Mouse (Mus musculus) cortical plate, adult 2 months (tissue): ENCODE measurements around the gene Gm44805. TPM values are rescaled to one million over a fixed set of nuclear protein-coding genes. Genes with fewer than 3 reads are reported as not detected.

Experiments
- H3K27ac ChIP-seq: fragments of 200-500 bp; 2 replicates; pipeline ENCODE4 v1.5.1; 2012; ENCODE audit warnings: low read length, control low read depth, inconsistent platforms; ENCODE audit not compliant: insufficient read depth
- H3K4me1 ChIP-seq: fragments of 200-500 bp; 2 replicates; pipeline ENCODE4 v1.6.1; 2011; ENCODE audit warnings: low read length; ENCODE audit not compliant: control insufficient read depth, insufficient read depth
- H3K4me3 ChIP-seq: fragments of 200-500 bp; 2 replicates; pipeline ENCODE4 v1.5.1; 2011; ENCODE audit warnings: mild to moderate bottlenecking, low read length, control low read depth; ENCODE audit not compliant: insufficient read depth
- CTCF ChIP-seq: fragments of 200-500 bp; IDR thresholded peaks from 2 replicates; pipeline ENCODE4 v1.5.1; 2011; ENCODE audit warnings: mild to moderate bottlenecking, control low read depth, low read length; ENCODE audit not compliant: insufficient read depth; ENCODE audit errors: extremely low read depth
- POLR2A ChIP-seq: fragments of 200-500 bp; IDR thresholded peaks from 2 replicates; pipeline ENCODE4 v1.6.1; 2011; ENCODE audit warnings: mild to moderate bottlenecking, low read length, control low read depth; ENCODE audit not compliant: insufficient read depth; ENCODE audit errors: extremely low read depth
- polyA plus RNA-seq: library from polyadenylated mRNA; depleted of rRNA; stranded (reverse); fragments of >200 nt; gene quantifications from 2 replicates; pipeline ENCODE4 v1.2.3, GENCODE M21; 2012

Gene Gm44805
- polyA plus RNA-seq, 1 experiment = not detected

GRCm38 (mm10) chr7:19714836-19715235 is 33.6 kb upstream of the Gm44805 start:
- TF ChIP-seq CTCF (no peak), POLR2A (no peak)
- peak overlapping the region; percentile 44 for H3K4me3 ChIP-seq
- no peaks in the 10 kb centered on the region for H3K4me1 ChIP-seq
- no peak overlapping the region for H3K27ac ChIP-seq

GRCm38 (mm10) chr7:19713598-19713997 is 32.4 kb upstream of the Gm44805 start:
- H3K4me3 ChIP-seq = no peak overlapping the region
- H3K4me1 ChIP-seq = no peaks in the 10 kb centered on the region
- no peak overlapping the region for H3K27ac ChIP-seq
- TF ChIP-seq POLR2A (no peak), CTCF (no peak)

- Histone ChIP-seq H3K4me3 (no peak overlapping the region), H3K27ac (no peak overlapping the region), H3K4me1 (no peaks in the 10 kb centered on the region)
- TF ChIP-seq POLR2A = no peak
- peak; percentile 33 for TF ChIP-seq CTCF
Measured at GRCm38 (mm10) chr7:19713196-19713595, 32.0 kb upstream of the Gm44805 start.

- Histone ChIP-seq H3K27ac (no peak overlapping the region), H3K4me1 (no peaks in the 10 kb centered on the region)
- TF ChIP-seq CTCF = 0 out of 2 replicates have a peak, but pooled peaks have one; percentile 14
- TF ChIP-seq POLR2A = no peak
Measured at GRCm38 (mm10) chr7:19712414-19712813, 31.2 kb upstream of the Gm44805 start.

GRCm38 (mm10) chr7:19710650-19711049 is 29.4 kb upstream of the Gm44805 start:
- TF ChIP-seq POLR2A (no peak), CTCF (no peak)
- no peak overlapping the region for H3K4me3 ChIP-seq
- H3K27ac ChIP-seq = no peak overlapping the region
- H3K4me1 ChIP-seq = no peaks in the 10 kb centered on the region

More at GRCm38 (mm10) chr7:19712414-19712813, 31.2 kb upstream of the Gm44805 start:
- no peak overlapping the region for H3K4me3 ChIP-seq

GRCm38 (mm10) chr7:19705271-19705670 is 24.0 kb upstream of the Gm44805 start:
- no peak overlapping the region for H3K27ac ChIP-seq
- no peak overlapping the region for H3K4me3 ChIP-seq
- TF ChIP-seq POLR2A = no peak
- TF ChIP-seq CTCF = no peak
- no peaks in the 10 kb centered on the region for H3K4me1 ChIP-seq

GRCm38 (mm10) chr7:19704475-19704874 is 23.3 kb upstream of the Gm44805 start:
- no peak for TF ChIP-seq POLR2A
- no peak for TF ChIP-seq CTCF
- Histone ChIP-seq H3K4me1 (peaks cover under 1% of the 10 kb centered on the region; the same call in 1 of the 2 replicates), H3K4me3 (no peak overlapping the region), H3K27ac (no peak overlapping the region)

- Histone ChIP-seq H3K4me1 (peaks cover 4% of the 10 kb centered on the region; the same call in 1 of the 2 replicates), H3K27ac (no peak overlapping the region), H3K4me3 (no peak overlapping the region)
- no peak for TF ChIP-seq CTCF
- TF ChIP-seq POLR2A = no peak
Measured at GRCm38 (mm10) chr7:19702859-19703555, 21.8 kb upstream of the Gm44805 start.

- TF ChIP-seq CTCF (peak; percentile 60), POLR2A (no peak)
- Histone ChIP-seq H3K27ac (peak overlapping the region; percentile 83; the same call in 1 of the 2 replicates), H3K4me3 (no peak overlapping the region), H3K4me1 (peaks cover 4% of the 10 kb centered on the region; the same call in 1 of the 2 replicates)
Measured at GRCm38 (mm10) chr7:19701069-19701761, 20.0 kb upstream of the Gm44805 start.

- Histone ChIP-seq H3K27ac (peak overlapping the region; percentile 38; the same call in 1 of the 2 replicates), H3K4me1 (peaks cover 4% of the 10 kb centered on the region; the same call in 1 of the 2 replicates), H3K4me3 (no peak overlapping the region)
- TF ChIP-seq CTCF (no peak), POLR2A (no peak)
Measured at GRCm38 (mm10) chr7:19700299-19701068, 19.3 kb upstream of the Gm44805 start.
